Mouse (Mus musculus) CH12.LX (cell line): ENCODE measurements around the gene Serpinb9. TPM values are rescaled to one million over a fixed set of nuclear protein-coding genes. Genes with fewer than 3 reads are reported as not detected.

Experiments
- DNase-seq: peaks from one replicate; pipeline ENCODE4 v3.0.0-alpha.2; 2013; ENCODE audit errors: extremely low read depth
- H3K27ac ChIP-seq: 2 replicates; pipeline ENCODE4 v1.5.1; 2012; ENCODE audit warnings: low read depth, mild to moderate bottlenecking, control low read depth, moderate library complexity; ENCODE audit not compliant: insufficient read depth
- H3K27me3 ChIP-seq: replicated peaks from 2 replicates; pipeline ENCODE3; 2012; ENCODE audit warnings: inconsistent platforms
- H3K36me3 ChIP-seq, 2 experiments: replicated peaks in 1 of 2; 2 replicates each; pipeline versions ENCODE3 to v1.6.1; 2012; ENCODE audit warnings: inconsistent platforms in 1 of 2, low read length in 1 of 2, mild to moderate bottlenecking in 1 of 2, mixed read lengths in 1 of 2, moderate library complexity in 1 of 2; ENCODE audit not compliant: control insufficient read depth in 1 of 2, insufficient read depth in 1 of 2
- H3K4me1 ChIP-seq, 2 experiments: 2 replicates each; pipeline ENCODE4 v1.6.1; 2012; ENCODE audit warnings: inconsistent platforms in 1 of 2, moderate library complexity in 1 of 2; ENCODE audit not compliant: insufficient read depth in 2 of 2, control insufficient read depth in 1 of 2
- H3K4me2 ChIP-seq: 2 replicates; pipeline ENCODE4 v1.6.1; 2012; ENCODE audit warnings: low read depth, mild to moderate bottlenecking, control low read depth; ENCODE audit not compliant: poor library complexity, insufficient read depth, severe bottlenecking
- H3K4me3 ChIP-seq, 3 experiments: fragments of 150-350 bp in 1 of 3; sonication (generic) in 1 of 3; replicated peaks in 1 of 3; 2 replicates each; pipeline versions ENCODE3 to v1.5.1; 2011 to 2012; ENCODE audit warnings: low read depth in 2 of 3, low read length in 2 of 3, mild to moderate bottlenecking in 2 of 3, moderate library complexity in 2 of 3, control low read depth in 1 of 3, improper control_type of control experiment in 1 of 3, inconsistent platforms in 1 of 3, mixed read lengths in 1 of 3; ENCODE audit not compliant: poor library complexity in 1 of 3
- H3K79me2 ChIP-seq: replicated peaks from 2 replicates; pipeline ENCODE4 v1.6.1; 2012; ENCODE audit warnings: mild to moderate bottlenecking, moderate library complexity; ENCODE audit not compliant: control insufficient read depth, poor library complexity, insufficient read depth, severe bottlenecking; ENCODE audit errors: extremely low read depth
- H3K9ac ChIP-seq: 2 replicates; pipeline ENCODE4 v1.6.1; 2012; ENCODE audit warnings: low read depth, mild to moderate bottlenecking, control low read depth, moderate library complexity; ENCODE audit not compliant: insufficient read depth
- H3K9me3 ChIP-seq: replicated peaks from 2 replicates; pipeline ENCODE3; 2012; ENCODE audit warnings: low read length, inconsistent platforms, mixed read lengths
- CHD1 ChIP-seq: IDR thresholded peaks from 2 replicates; pipeline ENCODE4 v1.6.1; 2012; ENCODE audit warnings: low read depth, low read length, improper control_type of control experiment, inconsistent platforms
- CHD2 ChIP-seq: IDR thresholded peaks from 2 replicates; pipeline ENCODE4 v1.6.1; 2011; ENCODE audit warnings: low read length, improper control_type of control experiment
- CTCF ChIP-seq, 2 experiments: IDR thresholded peaks in 1 of 2; conservative IDR thresholded peaks in 1 of 2; 2 replicates each; pipeline ENCODE4 v1.5.1; 2011 to 2012; ENCODE audit warnings: low read depth in 2 of 2, low read length in 2 of 2, improper control_type of control experiment in 1 of 2, inconsistent platforms in 1 of 2, mild to moderate bottlenecking in 1 of 2, moderate library complexity in 1 of 2
- E2F4 ChIP-seq: IDR thresholded peaks from 2 replicates; pipeline ENCODE4 v1.6.1; 2011; ENCODE audit warnings: low read depth, low read length, improper control_type of control experiment; ENCODE audit not compliant: insufficient replicate concordance
- ELF1 ChIP-seq: IDR thresholded peaks from 2 replicates; pipeline ENCODE4 v1.6.1; 2014; ENCODE audit warnings: low read depth, mild to moderate bottlenecking, inconsistent platforms, low read length, improper control_type of control experiment
- ETS1 ChIP-seq: conservative IDR thresholded peaks from 2 replicates; pipeline ENCODE4 v1.6.1; 2012; ENCODE audit warnings: low read depth, mild to moderate bottlenecking, inconsistent platforms, low read length, improper control_type of control experiment, moderate library complexity
- GABPA ChIP-seq: IDR thresholded peaks from 2 replicates; pipeline ENCODE4 v1.6.1; 2012; ENCODE audit warnings: low read depth, low read length, improper control_type of control experiment, inconsistent platforms; ENCODE audit not compliant: insufficient replicate concordance
- IRF4 ChIP-seq: IDR thresholded peaks from 2 replicates; pipeline ENCODE4 v1.6.1; 2014; ENCODE audit warnings: low read depth, mild to moderate bottlenecking, inconsistent platforms, low read length, improper control_type of control experiment
- KAT2A ChIP-seq: IDR thresholded peaks from 2 replicates; pipeline ENCODE4 v1.6.1; 2012; ENCODE audit warnings: low read length, improper control_type of control experiment, inconsistent platforms; ENCODE audit not compliant: insufficient replicate concordance
- MAFK ChIP-seq: IDR thresholded peaks from 2 replicates; pipeline ENCODE4 v1.6.1; 2011; ENCODE audit warnings: low read length, improper control_type of control experiment; ENCODE audit not compliant: insufficient replicate concordance
- MAZ ChIP-seq: IDR thresholded peaks from 2 replicates; pipeline ENCODE4 v1.6.1; 2012; ENCODE audit warnings: low read depth, mild to moderate bottlenecking, inconsistent platforms, low read length, improper control_type of control experiment, moderate library complexity
- MXI1 ChIP-seq: IDR thresholded peaks from 2 replicates; pipeline ENCODE4 v1.6.1; 2011; ENCODE audit warnings: mild to moderate bottlenecking, low read depth, low read length, improper control_type of control experiment
- NELFE ChIP-seq: IDR thresholded peaks from 2 replicates; pipeline ENCODE4 v1.6.1; 2011; ENCODE audit warnings: low read depth, low read length, improper control_type of control experiment
- PAX5 ChIP-seq: IDR thresholded peaks from 2 replicates; pipeline ENCODE4 v1.6.1; 2012; ENCODE audit warnings: low read length, inconsistent platforms, mixed read lengths
- POLR2A ChIP-seq: IDR thresholded peaks from 2 replicates; pipeline ENCODE4 v1.6.1; 2011; ENCODE audit warnings: low read depth, mild to moderate bottlenecking, improper control_type of control experiment, low read length
- POLR2AphosphoS2 ChIP-seq: IDR thresholded peaks from 2 replicates; pipeline ENCODE4 v1.6.1; 2011; ENCODE audit warnings: low read depth, low read length, improper control_type of control experiment
- RAD21 ChIP-seq: IDR thresholded peaks from 2 replicates; pipeline ENCODE4 v1.6.1; 2011; ENCODE audit warnings: low read depth, mild to moderate bottlenecking, low read length, improper control_type of control experiment, moderate library complexity
- RCOR1 ChIP-seq: conservative IDR thresholded peaks from 2 replicates; pipeline ENCODE4 v1.6.1; 2012; ENCODE audit warnings: low read depth, mild to moderate bottlenecking, inconsistent platforms, low read length, improper control_type of control experiment
- SMC3 ChIP-seq: IDR thresholded peaks from 2 replicates; pipeline ENCODE4 v1.6.1; 2011; ENCODE audit warnings: low read depth, low read length, improper control_type of control experiment
- TCF12 ChIP-seq: IDR thresholded peaks from 2 replicates; pipeline ENCODE4 v1.6.1; 2014; ENCODE audit warnings: low read depth, mild to moderate bottlenecking, inconsistent platforms, low read length, improper control_type of control experiment
- UBTF ChIP-seq: IDR thresholded peaks from 2 replicates; pipeline ENCODE4 v1.6.1; 2012; ENCODE audit warnings: low read depth, mild to moderate bottlenecking, inconsistent platforms, low read length, improper control_type of control experiment, moderate library complexity
- USF1 ChIP-seq: IDR thresholded peaks from 2 replicates; pipeline ENCODE4 v1.6.1; 2014; ENCODE audit warnings: low read depth, mild to moderate bottlenecking, inconsistent platforms, low read length, improper control_type of control experiment
- USF2 ChIP-seq: conservative IDR thresholded peaks from 2 replicates; pipeline ENCODE4 v1.6.1; 2011; ENCODE audit warnings: low read depth, low read length, improper control_type of control experiment
- ZC3H11A ChIP-seq: IDR thresholded peaks from 2 replicates; pipeline ENCODE4 v1.6.1; 2012; ENCODE audit warnings: low read depth, mild to moderate bottlenecking, inconsistent platforms, low read length, improper control_type of control experiment
- ZKSCAN1 ChIP-seq: IDR thresholded peaks from 2 replicates; pipeline ENCODE4 v1.6.1; 2012; ENCODE audit warnings: low read depth, inconsistent platforms, low read length, improper control_type of control experiment, borderline replicate concordance
- ZMIZ1 ChIP-seq: IDR thresholded peaks from 2 replicates; pipeline ENCODE4 v1.6.1; 2012; ENCODE audit warnings: low read depth, mild to moderate bottlenecking, inconsistent platforms, low read length, improper control_type of control experiment
- dilution Hi-C: fragments of 300-500 bp; cut with MboI; formaldehyde crosslinking; loops from 2 replicates; pipeline ENCODE4 v1.14.3; 2020; ENCODE audit warnings: low sequenced_read_pairs; ENCODE audit not compliant: extremely low pct_unique_long_range_greater_than_20kb, extremely low pct_ligation_motif_present
- in situ Hi-C: fragments of 300-500 bp; cut with MboI; formaldehyde crosslinking; loops from 3 replicates; pipeline ENCODE4 v1.14.3; 2019; ENCODE audit warnings: low sequenced_read_pairs, low pct_ligation_motif_present, low pct_unique_long_range_greater_than_20kb, mixed read lengths
- polyA plus RNA-seq: library from polyadenylated mRNA; unstranded; fragments of >175 nt; gene quantifications from 2 replicates; pipeline ENCODE4 v1.2.1, GENCODE M21; 2012; ENCODE audit warnings: low read depth; ENCODE audit not compliant: insufficient read length
- total RNA-seq, 2 experiments: library from RNA; depleted of rRNA; stranded (reverse); fragments of 300-350 nt in 1 of 2; fragments of >200 nt in 1 of 2; gene quantifications; 2 replicates each; pipeline ENCODE4 v1.2.3; 2012 to 2014

Gene Serpinb9
- total and polyA plus RNA-seq, 3 experiments, result 3.5 to 14.6 (median 12.1) TPM

DNA sequence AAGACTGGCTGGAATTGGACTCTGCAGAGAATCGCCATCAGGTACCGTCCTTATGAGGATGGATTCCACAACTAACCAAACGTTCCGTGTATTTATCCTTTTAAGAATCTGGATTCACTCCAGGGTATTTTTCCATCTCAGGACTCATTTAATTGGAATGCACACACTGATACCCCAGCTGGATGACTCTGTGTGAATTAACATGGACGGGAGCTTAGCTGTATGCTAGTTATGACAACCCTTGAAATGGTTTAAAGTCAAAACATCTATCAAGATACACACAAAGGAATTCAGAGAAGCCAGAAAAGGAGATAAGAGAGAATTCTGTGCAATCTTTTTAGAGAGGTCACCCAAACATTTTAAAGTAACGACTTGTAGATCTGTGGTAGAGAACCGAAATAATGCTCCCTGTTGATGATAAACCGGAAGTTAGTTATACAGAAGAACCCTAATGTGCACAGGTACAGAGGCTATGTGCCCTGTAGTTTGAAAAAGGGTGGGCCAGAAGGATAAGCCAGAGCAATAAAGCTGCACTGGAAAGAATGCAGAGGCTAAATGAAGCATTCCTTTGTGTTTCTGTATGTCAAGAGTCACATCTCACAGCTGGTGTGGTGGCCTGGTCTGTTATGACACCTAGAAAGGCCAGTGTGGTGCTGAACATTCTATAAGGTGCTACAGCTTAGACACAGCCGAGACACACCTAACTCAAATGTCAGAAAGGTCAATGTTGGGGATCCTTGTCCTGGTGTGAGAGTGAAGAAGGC lies 38.9 kb upstream of the Serpinb9 start:
- no peak overlapping the region for H3K4me2 ChIP-seq
- peaks cover 0 to 29% of the 10 kb centered on the region in 2 experiments; a peak in 2 of 4 replicates for H3K4me1 ChIP-seq
- no peak overlapping the region for H3K9ac ChIP-seq
- dilution Hi-C loops, result no loop called here
- no peak for DNase-seq
- TF ChIP-seq RAD21 (no peak), E2F4 (no peak), MXI1 (no peak), NELFE (no peak), ZMIZ1 (no peak), MAZ (no peak), POLR2AphosphoS2 (no peak), ETS1 (no peak), KAT2A (no peak), CHD2 (no peak), SMC3 (no peak), IRF4 (no peak), ZC3H11A (no peak), RCOR1 (no peak), MAFK (no peak), POLR2A (no peak)
- H3K79me2 ChIP-seq, result no peaks in the 10 kb centered on the region
- peaks cover 0 to 11% of the 10 kb centered on the region in 2 experiments for H3K36me3 ChIP-seq
- no peaks in the 10 kb centered on the region for H3K9me3 ChIP-seq
- in situ Hi-C loops, result no loop called here
- H3K27ac ChIP-seq, result no peak overlapping the region
- H3K4me3 ChIP-seq, result no peak overlapping the region
- H3K27me3 ChIP-seq, result no peaks in the 10 kb centered on the region

GRCm38 (mm10) chr13:32964989-32965811 lies 37.9 kb upstream of the Serpinb9 start, which contains the start of gene Serpinb6b:
Serpinb6b (plus strand) TSS chr13:32965209.
- Histone ChIP-seq H3K9ac (no peak within 1 kb of the TSS), H3K4me2 (peak within 1 kb of the TSS; percentile 86), H3K4me1 (peaks cover 0 to 29% of the 10 kb centered on the region in 2 experiments; a peak in 2 of 4 replicates), H3K4me3 (peak within 1 kb of the TSS; percentile 43 to 64 (median 60)), H3K27ac (no peak within 1 kb of the TSS), H3K27me3 (no peaks in the 10 kb centered on the region), H3K36me3 (peaks cover 0 to 20% of the 10 kb centered on the region in 2 experiments), H3K9me3 (no peaks in the 10 kb centered on the region), H3K79me2 (no peaks in the 10 kb centered on the region)
- TF ChIP-seq CHD1, result no peak
- TF ChIP-seq USF1, result no peak
- TF ChIP-seq USF2, result no peak
- no peak for TF ChIP-seq ELF1
- peak; percentile 19 to 56; a peak in 2 of 4 replicates for TF ChIP-seq CTCF (conservative IDR thresholded peaks at IDR 0.05 in 1 of 2, IDR thresholded peaks at IDR 0.05 in 1 of 2; ENCODE audit: low read depth in 2 of 2, low read length in 2 of 2)
- no peak for TF ChIP-seq ZKSCAN1
- TF ChIP-seq PAX5, result no peak
- TF ChIP-seq GABPA, result no peak
- no peak for TF ChIP-seq MAZ
- peak; percentile 25; the same call in 1 of the 2 replicates for TF ChIP-seq SMC3
- no peak for TF ChIP-seq UBTF
- TF ChIP-seq TCF12, result 0 out of 2 replicates have a peak, but pooled peaks have one; percentile 15
- no peak for TF ChIP-seq CHD2
- no peak for TF ChIP-seq IRF4
- DNase-seq, result peak; percentile 66
- dilution Hi-C loops (no loop called here), in situ Hi-C loops (loop anchor here (5.0 kb wide), 1 partner anchor 58 kb away; no protein-coding TSS in a partner anchor)
